ENCODE assay signal across 8 mouse cellular contexts in genomic region chr6:91153549-91154064, GRCm38 (mm10). TPM values are rescaled to one million over a fixed set of nuclear protein-coding genes. Genes with fewer than 3 reads are reported as not detected.
DNase-seq lines count a peak whose midpoint lies in the region; ATAC-seq lines count a peak whose summit lies in the region.

No protein-coding gene starts in this region.

- H3K4me1 ChIP-seq in hindbrain, embryonic 13.5 days (replicated peaks), result peaks cover 64% of the 10 kb centered on the region
- peaks cover 22% of the 10 kb centered on the region for H3K4me1 ChIP-seq in limb, embryonic 11.5 days (ENCODE audit: control insufficient read depth, insufficient read depth, low read length)

- H3K9ac ChIP-seq in hindbrain, embryonic 13.5 days, result no peak overlapping the region
- H3K9ac ChIP-seq in limb, embryonic 11.5 days (ENCODE audit: low read length), result peak overlapping the region; percentile 32; the same call in 1 of the 2 replicates

- H3K27ac ChIP-seq in hindbrain, embryonic 13.5 days, result peak overlapping the region; percentile 88
- no peak overlapping the region for H3K27ac ChIP-seq in limb, embryonic 11.5 days (replicated peaks; ENCODE audit: low read depth, low read length)

- no peaks in the 10 kb centered on the region for H3K9me3 ChIP-seq in hindbrain, embryonic 13.5 days
- H3K9me3 ChIP-seq in limb, embryonic 11.5 days (ENCODE audit: control insufficient read depth, low read length), result no peaks in the 10 kb centered on the region

- H3K27me3 ChIP-seq in hindbrain, embryonic 13.5 days, result no peaks in the 10 kb centered on the region
- no peaks in the 10 kb centered on the region for H3K27me3 ChIP-seq in limb, embryonic 11.5 days (ENCODE audit: control insufficient read depth, insufficient read depth, low read length)

- H3K4me3 ChIP-seq in hindbrain, embryonic 13.5 days, result peak overlapping the region; percentile 21
- peak overlapping the region; percentile 24; the same call in 1 of the 2 replicates for H3K4me3 ChIP-seq in limb, embryonic 11.5 days (ENCODE audit: low read depth, low read length)

- H3K36me3 ChIP-seq in hindbrain, embryonic 13.5 days, result no peaks in the 10 kb centered on the region
- H3K36me3 ChIP-seq in limb, embryonic 11.5 days (ENCODE audit: control insufficient read depth, insufficient read depth, low read length), result no peaks in the 10 kb centered on the region

- peak overlapping the region; percentile 47 for H3K4me2 ChIP-seq in hindbrain, embryonic 13.5 days
- H3K4me2 ChIP-seq in limb, embryonic 11.5 days (ENCODE audit: low read depth, severe bottlenecking), result peak overlapping the region; percentile 45

- DNase-seq in spleen, postnatal 36 days (ENCODE audit: low spot score in 2 of 2), result peak; percentile 32 to 43
- DNase-seq in spleen, adult 12 weeks (ENCODE audit: low spot score), result no peak
- DNase-seq in embryo, embryonic 11 days, result peak; percentile 79
- DNase-seq in limb, embryonic 11.5 days (ENCODE audit: low spot score), result peak; percentile 74
- DNase-seq in naive thymus-derived CD4-positive, alpha-beta T cell, adult 2 months (ENCODE audit: low read depth), result peak; percentile 41
- no peak for DNase-seq in gastrocnemius, adult 8-10 months (ENCODE audit: low spot score in 2 of 2)
- DNase-seq in urinary bladder, postnatal 4 days (ENCODE audit: low spot score in 2 of 2), result no peak

- 1% methylated on average over 10 of the region's 10 CpGs for whole genome bisulfite sequencing in hindbrain, embryonic 13.5 days
- WGBS in limb, embryonic 11.5 days, result under 1% methylated on average over 10 of the region's 10 CpGs

- ATAC-seq in hindbrain, embryonic 13.5 days (ENCODE audit: low FRiP score), result peak; percentile 76
- ATAC-seq in limb, embryonic 11.5 days (ENCODE audit: insufficient number of reproducible peaks, low FRiP score, low TSS enrichment, low read depth), result peak; percentile 65

RNA-seq across cellular contexts. Expression of gene Hdac11, which starts 2.9 kb away (rescaled TPM):
- polyA plus RNA-seq in hindbrain, embryonic 13.5 days (2015; fragmentation: Nextera tagmentation; extraction: Ambion mirVana), result 33.6 and 34.2 TPM in 2 replicates
- polyA plus RNA-seq in limb, embryonic 11.5 days (2014; fragmentation: Nextera tagmentation; extraction: Ambion mirVana), result 13.8 and 14.3 TPM in 2 replicates
- 1 to 10 TPM; 7.0 to 9.6 (median 8.6) TPM for total RNA-seq in gastrocnemius, adult 8-10 months (2022)

RNA-seq across cellular contexts. Expression of gene Nup210, which starts 37.0 kb away (rescaled TPM):
- polyA plus RNA-seq in hindbrain, embryonic 13.5 days (2015; fragmentation: Nextera tagmentation; extraction: Ambion mirVana), result 17.0 and 17.4 TPM in 2 replicates
- polyA plus RNA-seq in limb, embryonic 11.5 days (2014; fragmentation: Nextera tagmentation; extraction: Ambion mirVana), result 4.3 and 4.4 TPM in 2 replicates
- 10 to 100 TPM; 20.1 to 27.6 (median 21.6) TPM for total RNA-seq in gastrocnemius, adult 8-10 months (2022)

RNA-seq across cellular contexts. Expression of gene Fbln2, which starts 58.6 kb away (rescaled TPM):
- polyA plus RNA-seq in hindbrain, embryonic 13.5 days (2015; fragmentation: Nextera tagmentation; extraction: Ambion mirVana), result 27.4 and 32.0 TPM in 2 replicates
- 78.7 and 79.9 TPM in 2 replicates for polyA plus RNA-seq in limb, embryonic 11.5 days (2014; fragmentation: Nextera tagmentation; extraction: Ambion mirVana)
- total RNA-seq in gastrocnemius, adult 8-10 months (2022), result 10 to 100 TPM; 27.5 to 46.3 (median 36.2) TPM

Comparison
In these comparisons a context has a peak if more than half of its experiments do, and no peak if none do; other contexts are left out.
1. DNase-seq: peak in spleen, postnatal 36 days (2 of 2), embryo, embryonic 11 days (single experiment), limb, embryonic 11.5 days (single experiment) and naive thymus-derived CD4-positive, alpha-beta T cell, adult 2 months (single experiment); none in spleen, adult 12 weeks (single experiment), gastrocnemius, adult 8-10 months (0 of 2) and urinary bladder, postnatal 4 days (0 of 2).